Mouse (Mus musculus) embryonic facial prominence, embryonic 14.5 days (tissue): ENCODE data around the gene Map3k4. TPM values are rescaled to one million over a fixed set of nuclear protein-coding genes. Genes with fewer than 3 reads are reported as not detected.
"Not testable (repeated sequence)": the region's sequence is repeated elsewhere in the genome, so short reads cannot be mapped to it uniquely, and the experiment has no call there.

ENCODE experiments used
- ATAC-seq: fragments of 200-750 bp; cut with Nextera tagmentation; 2 replicates; pipeline ENCODE4 v1.8.0; 2017; ENCODE audit warnings: low read depth, moderate number of reproducible peaks, moderate TSS enrichment
- DNase-seq: peaks from one replicate; pipeline ENCODE4 v3.0.0-alpha.2; 2015; ENCODE audit warnings: low spot score
- H3K27ac ChIP-seq: fragments of 300-500 bp; sonication (generic); replicated peaks from 2 replicates; pipeline ENCODE4 v1.5.1; 2014; ENCODE audit warnings: low read depth, mild to moderate bottlenecking, low read length, moderate library complexity
- H3K27me3 ChIP-seq: fragments of 300-500 bp; sonication (generic); replicated peaks from 2 replicates; pipeline ENCODE4 v1.6.1; 2014; ENCODE audit warnings: low read length; ENCODE audit not compliant: control insufficient read depth, insufficient read depth
- H3K36me3 ChIP-seq: fragments of 300-500 bp; sonication (generic); 2 replicates; pipeline ENCODE4 v1.6.1; 2014; ENCODE audit warnings: low read length, mixed read lengths; ENCODE audit not compliant: control insufficient read depth, insufficient read depth
- H3K4me1 ChIP-seq: fragments of 300-500 bp; sonication (generic); 2 replicates; pipeline ENCODE4 v1.6.1; 2014; ENCODE audit warnings: antibody characterized with exemption, low read length; ENCODE audit not compliant: control insufficient read depth, insufficient read depth
- H3K4me2 ChIP-seq: fragments of 300-500 bp; sonication (generic); 2 replicates; pipeline ENCODE4 v1.6.1; 2014; ENCODE audit warnings: low read depth, mild to moderate bottlenecking, low read length, moderate library complexity, mixed read lengths
- H3K4me3 ChIP-seq: fragments of 300-500 bp; sonication (generic); 2 replicates; pipeline ENCODE4 v1.5.1; 2014; ENCODE audit warnings: low read depth, mild to moderate bottlenecking, low read length
- H3K9ac ChIP-seq: fragments of 300-500 bp; sonication (generic); 2 replicates; pipeline ENCODE4 v1.6.1; 2014; ENCODE audit warnings: low read depth, mild to moderate bottlenecking, low read length, moderate library complexity, mixed read lengths
- H3K9me3 ChIP-seq: fragments of 300-500 bp; sonication (generic); 2 replicates; pipeline ENCODE4 v1.6.1; 2016; ENCODE audit warnings: low read length; ENCODE audit not compliant: control insufficient read depth
- WGBS: fragments of 180-500 bp; shearing (Covaris S2); extraction: QIAGEN DNeasy Blood & Tissue Kit; methylation state at CpG from one replicate; pipeline ENCODE4 v1.1.7; 2014; 5-methylcytosine and 5-hydroxymethylcytosine counted together
- polyA plus RNA-seq: library from polyadenylated mRNA; unstranded; fragments of >200 nt; fragmentation: Nextera tagmentation; extraction: Ambion mirVana; gene quantifications from 2 replicates; pipeline ENCODE4 v1.2.1, GENCODE M21; 2014

Map3k4 gene
- polyA plus RNA-seq, 1 experiment from 2014 or later = 34.2 TPM

- DNase-seq (no peak), ATAC-seq (0 out of 2 replicates have a peak, but pooled peaks have one; percentile 26)
- Histone ChIP-seq H3K36me3 (peaks cover 83% of the 10 kb centered on the region), H3K27me3 (no peaks in the 10 kb centered on the region), H3K4me3 (no peak overlapping the region), H3K27ac (no peak overlapping the region), H3K4me2 (no peak overlapping the region), H3K9me3 (no peaks in the 10 kb centered on the region), H3K4me1 (no peaks in the 10 kb centered on the region), H3K9ac (no peak overlapping the region)
- 85% methylated on average over 6 of the region's 6 CpGs for WGBS
Observed at GRCm38 (mm10) chr17:12230167-12230566, 88.4 kb downstream of the Map3k4 start.

DNA sequence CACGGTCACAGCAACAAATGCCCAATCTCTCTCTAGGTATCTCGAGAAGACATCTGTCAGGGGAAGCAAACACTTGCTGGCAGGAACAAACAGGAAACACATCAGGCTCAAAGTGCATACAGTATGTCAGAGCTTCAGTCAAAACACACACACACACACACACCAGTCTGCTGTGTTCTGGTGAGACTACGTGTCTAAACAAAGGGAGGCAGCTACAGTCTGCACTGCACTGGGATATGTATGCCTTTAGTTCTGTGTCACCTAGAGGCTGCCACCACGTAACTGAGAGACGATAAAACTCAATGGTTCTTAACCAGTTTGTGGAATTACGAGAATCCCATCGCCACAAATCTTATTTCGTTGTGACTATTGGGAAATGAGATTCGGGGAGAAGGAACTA lies 88.8 kb downstream of the Map3k4 start:
- Histone ChIP-seq H3K27me3 (no peaks in the 10 kb centered on the region), H3K4me1 (no peaks in the 10 kb centered on the region), H3K27ac (no peak overlapping the region), H3K9me3 (no peaks in the 10 kb centered on the region), H3K36me3 (peaks cover 79% of the 10 kb centered on the region), H3K4me2 (no peak overlapping the region), H3K9ac (no peak overlapping the region), H3K4me3 (no peak overlapping the region)
- ATAC-seq = no peak
- no peak for DNase-seq
- 89% methylated on average over 9 of the region's 9 CpGs for WGBS

- ATAC-seq (no peak), DNase-seq (no peak)
- no peak overlapping the region for H3K27ac ChIP-seq
- H3K27me3 ChIP-seq = no peaks in the 10 kb centered on the region
- no peaks in the 10 kb centered on the region for H3K4me1 ChIP-seq
- H3K9me3 ChIP-seq = no peaks in the 10 kb centered on the region
- H3K9ac ChIP-seq = no peak overlapping the region
- H3K4me3 ChIP-seq = no peak overlapping the region
- H3K4me2 ChIP-seq = no peak overlapping the region
- 89% methylated on average over 7 of the region's 7 CpGs for WGBS
- peaks cover 69% of the 10 kb centered on the region for H3K36me3 ChIP-seq
Observed at GRCm38 (mm10) chr17:12228471-12228870, 90.1 kb downstream of the Map3k4 start.

DNA sequence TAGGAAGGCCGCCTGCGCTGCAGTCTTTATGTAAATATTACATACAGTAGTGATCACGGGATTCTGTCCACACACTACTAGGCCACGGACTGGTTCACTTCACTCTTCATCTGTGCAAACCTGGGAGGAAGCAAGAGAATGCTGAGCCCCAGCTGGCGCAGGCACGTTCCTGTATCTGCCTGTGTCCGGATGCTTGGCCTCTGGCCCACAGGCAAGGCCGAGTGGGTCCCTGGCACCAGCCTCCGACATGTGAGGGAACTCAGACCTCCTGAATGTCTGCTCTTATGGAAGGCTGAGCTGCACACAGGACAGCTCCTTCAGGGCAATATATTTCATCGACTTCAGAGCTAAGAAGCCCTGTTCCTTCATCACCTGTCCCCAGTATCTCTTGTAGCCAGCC lies 90.6 kb downstream of the Map3k4 start:
- no peak overlapping the region for H3K27ac ChIP-seq
- H3K4me1 ChIP-seq = no peaks in the 10 kb centered on the region
- H3K4me2 ChIP-seq = no peak overlapping the region
- no peaks in the 10 kb centered on the region for H3K9me3 ChIP-seq
- H3K27me3 ChIP-seq = no peaks in the 10 kb centered on the region
- WGBS = 73% methylated on average over 10 of the region's 10 CpGs
- no peak overlapping the region for H3K4me3 ChIP-seq
- DNase-seq = no peak
- H3K9ac ChIP-seq = no peak overlapping the region
- H3K36me3 ChIP-seq = peaks cover 65% of the 10 kb centered on the region
- ATAC-seq = no peak

DNA sequence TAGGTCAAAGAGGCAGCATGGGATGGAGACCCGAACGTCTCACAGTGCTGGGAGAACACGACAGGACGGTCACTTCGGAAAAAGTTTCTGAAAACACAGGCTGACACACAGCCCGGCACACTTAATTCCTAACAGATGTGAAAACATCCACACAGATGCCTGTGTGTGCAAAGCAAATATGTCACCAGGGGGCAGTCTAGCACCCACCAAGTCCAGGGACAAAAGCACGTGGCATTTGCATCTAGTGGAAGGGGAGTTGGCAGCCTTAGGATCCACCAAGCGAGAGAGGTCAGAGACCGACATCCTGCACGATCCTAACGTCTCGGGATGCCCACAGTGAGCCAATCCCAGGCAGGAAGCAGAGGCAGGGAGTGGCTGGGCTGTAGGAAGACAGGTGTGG lies 92.0 kb downstream of the Map3k4 start:
- Histone ChIP-seq H3K27ac (no peak overlapping the region), H3K4me3 (no peak overlapping the region), H3K9me3 (no peaks in the 10 kb centered on the region), H3K4me2 (no peak overlapping the region), H3K9ac (no peak overlapping the region), H3K27me3 (no peaks in the 10 kb centered on the region), H3K36me3 (peaks cover 55% of the 10 kb centered on the region), H3K4me1 (no peaks in the 10 kb centered on the region)
- peak; percentile 83 for DNase-seq
- WGBS = 20% methylated on average over 12 of the region's 12 CpGs
- peak; percentile 35; the same call in 1 of the 2 replicates for ATAC-seq

- H3K36me3 ChIP-seq = peaks cover 55% of the 10 kb centered on the region
Observed at GRCm38 (mm10) chr17:12225227-12225626, 93.4 kb downstream of the Map3k4 start.

GRCm38 (mm10) chr17:12224551-12224950 lies 94.0 kb downstream of the Map3k4 start:
- not testable (repeated sequence) for H3K4me2 ChIP-seq, H3K4me1 ChIP-seq, ATAC-seq, H3K27me3 ChIP-seq, H3K9ac ChIP-seq, H3K4me3 ChIP-seq, H3K27ac ChIP-seq, H3K9me3 ChIP-seq, DNase-seq
- 83% methylated on average over 5 of the region's 7 CpGs for WGBS
- H3K36me3 ChIP-seq = peaks cover 55% of the 10 kb centered on the region

More at GRCm38 (mm10) chr17:12225227-12225626, 93.4 kb downstream of the Map3k4 start:
- H3K27ac ChIP-seq = no peak overlapping the region
- WGBS = 40% methylated on average over 1 of the region's 1 CpGs
- H3K9me3 ChIP-seq = no peaks in the 10 kb centered on the region
- ATAC-seq (no peak), DNase-seq (no peak)
- no peak overlapping the region for H3K9ac ChIP-seq
- H3K27me3 ChIP-seq = no peaks in the 10 kb centered on the region
- no peaks in the 10 kb centered on the region for H3K4me1 ChIP-seq
- H3K4me2 ChIP-seq = no peak overlapping the region
- H3K4me3 ChIP-seq = no peak overlapping the region

GRCm38 (mm10) chr17:12224145-12224544 lies 94.5 kb downstream of the Map3k4 start:
- peaks cover 56% of the 10 kb centered on the region for H3K36me3 ChIP-seq
- H3K4me1 ChIP-seq = no peaks in the 10 kb centered on the region
- DNase-seq = no peak
- H3K9ac ChIP-seq = no peak overlapping the region
- H3K4me2 ChIP-seq = no peak overlapping the region
- no peaks in the 10 kb centered on the region for H3K9me3 ChIP-seq
- no peak overlapping the region for H3K27ac ChIP-seq
- H3K4me3 ChIP-seq = no peak overlapping the region
- ATAC-seq = no peak
- 70% methylated on average over 8 of the region's 9 CpGs for WGBS
- H3K27me3 ChIP-seq = no peaks in the 10 kb centered on the region

DNA sequence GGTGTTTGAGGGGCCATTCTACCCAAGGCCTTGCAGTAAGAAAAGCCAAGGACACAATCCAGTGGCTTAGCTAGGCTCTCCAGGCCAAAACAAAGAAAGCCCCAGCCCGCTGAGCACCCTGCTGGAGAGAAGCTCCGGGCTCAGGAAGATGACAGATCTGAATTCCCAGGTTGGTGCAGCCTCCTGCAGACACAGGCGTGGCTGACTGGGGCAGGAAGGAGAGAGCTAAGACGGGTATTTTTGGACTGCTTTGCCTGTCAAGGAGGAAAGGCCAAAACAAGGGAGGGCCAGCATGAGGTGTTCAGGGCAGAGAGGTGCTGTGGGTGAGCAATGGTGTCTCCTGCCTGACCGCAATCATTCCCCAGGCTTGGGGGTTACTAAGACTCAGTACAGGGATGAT lies 94.9 kb downstream of the Map3k4 start:
- H3K4me2 ChIP-seq = no peak overlapping the region
- no peak overlapping the region for H3K27ac ChIP-seq
- DNase-seq (no peak), ATAC-seq (no peak)
- H3K9me3 ChIP-seq = no peaks in the 10 kb centered on the region
- peaks cover 56% of the 10 kb centered on the region for H3K36me3 ChIP-seq
- H3K4me3 ChIP-seq = no peak overlapping the region
- H3K9ac ChIP-seq = no peak overlapping the region
- 48% methylated on average over 5 of the region's 5 CpGs for WGBS
- no peaks in the 10 kb centered on the region for H3K4me1 ChIP-seq
- H3K27me3 ChIP-seq = no peaks in the 10 kb centered on the region
